Mouse (Mus musculus): ENCODE data around the gene Stx8. TPM values are rescaled to one million over a fixed set of nuclear protein-coding genes. Genes with fewer than 3 reads are reported as not detected.

Gene Stx8
- polyA plus RNA-seq, 1 experiment from 2014 or later: 68.1 TPM

GRCm38 (mm10) chr11:68150938-68151337 is 184.9 kb downstream of the Stx8 start:
- no peak overlapping the region for H3K4me3 ChIP-seq
- ATAC-seq (ENCODE audit: insufficient number of reproducible peaks, insufficient read depth, low FRiP score, low TSS enrichment, low read depth): no peak
- H3K36me3 ChIP-seq: no peaks in the 10 kb centered on the region
- 49% methylated on average over 2 of the region's 2 CpGs for WGBS
- no peaks in the 10 kb centered on the region for H3K9me3 ChIP-seq
- H3K9ac ChIP-seq: no peak overlapping the region
- H3K27ac ChIP-seq: no peak overlapping the region
- peaks cover 23% of the 10 kb centered on the region for H3K4me1 ChIP-seq
- no peaks in the 10 kb centered on the region for H3K27me3 ChIP-seq
- H3K4me2 ChIP-seq: no peak overlapping the region

- no peak for ATAC-seq (ENCODE audit: insufficient number of reproducible peaks, insufficient read depth, low FRiP score, low TSS enrichment, low read depth)
These were observed 189.8 kb downstream of the Stx8 start for GRCm38 (mm10) chr11:68155821-68156220.

GRCm38 (mm10) chr11:68158166-68158565 is 192.2 kb downstream of the Stx8 start:
- WGBS: 75% methylated on average over 3 of the region's 3 CpGs
- Histone ChIP-seq H3K4me3 (no peak overlapping the region), H3K4me1 (peaks cover 10% of the 10 kb centered on the region), H3K4me2 (no peak overlapping the region), H3K27me3 (no peaks in the 10 kb centered on the region), H3K9me3 (no peaks in the 10 kb centered on the region), H3K9ac (no peak overlapping the region), H3K36me3 (no peaks in the 10 kb centered on the region), H3K27ac (no peak overlapping the region)
- ATAC-seq (ENCODE audit: insufficient number of reproducible peaks, insufficient read depth, low FRiP score, low TSS enrichment, low read depth): no peak

More at GRCm38 (mm10) chr11:68155821-68156220, 189.8 kb downstream of the Stx8 start:
- Histone ChIP-seq H3K36me3 (no peaks in the 10 kb centered on the region), H3K27ac (no peak overlapping the region), H3K4me1 (peaks cover 16% of the 10 kb centered on the region), H3K4me3 (no peak overlapping the region), H3K9me3 (no peaks in the 10 kb centered on the region), H3K27me3 (no peaks in the 10 kb centered on the region), H3K4me2 (no peak overlapping the region), H3K9ac (no peak overlapping the region)

- H3K36me3 ChIP-seq: no peaks in the 10 kb centered on the region
- no peaks in the 10 kb centered on the region for H3K9me3 ChIP-seq
- H3K27me3 ChIP-seq: no peaks in the 10 kb centered on the region
- WGBS: 81% methylated on average over 4 of the region's 4 CpGs
- no peak overlapping the region for H3K9ac ChIP-seq
- H3K4me3 ChIP-seq: no peak overlapping the region
- H3K4me2 ChIP-seq: no peak overlapping the region
- H3K4me1 ChIP-seq: peaks cover 10% of the 10 kb centered on the region
- ATAC-seq (ENCODE audit: insufficient number of reproducible peaks, insufficient read depth, low FRiP score, low TSS enrichment, low read depth): no peak
- H3K27ac ChIP-seq: no peak overlapping the region
These were observed 193.9 kb downstream of the Stx8 start for GRCm38 (mm10) chr11:68159867-68160266.

GRCm38 (mm10) chr11:68164408-68164807 is 198.4 kb downstream of the Stx8 start:
- Histone ChIP-seq H3K27ac (no peak overlapping the region), H3K9ac (no peak overlapping the region), H3K4me2 (no peak overlapping the region), H3K27me3 (no peaks in the 10 kb centered on the region), H3K4me3 (no peak overlapping the region), H3K36me3 (no peaks in the 10 kb centered on the region), H3K9me3 (no peaks in the 10 kb centered on the region), H3K4me1 (no peaks in the 10 kb centered on the region)
- WGBS: 89% methylated on average over 5 of the region's 5 CpGs
- ATAC-seq (ENCODE audit: insufficient number of reproducible peaks, insufficient read depth, low FRiP score, low TSS enrichment, low read depth): no peak

GRCm38 (mm10) chr11:68168427-68168826 is 202.4 kb downstream of the Stx8 start:
- WGBS: 80% methylated on average over 4 of the region's 4 CpGs
- Histone ChIP-seq H3K4me3 (no peak overlapping the region), H3K9me3 (no peaks in the 10 kb centered on the region), H3K4me2 (no peak overlapping the region), H3K27me3 (no peaks in the 10 kb centered on the region), H3K4me1 (peaks cover 12% of the 10 kb centered on the region), H3K9ac (no peak overlapping the region), H3K27ac (no peak overlapping the region), H3K36me3 (no peaks in the 10 kb centered on the region)
- ATAC-seq (ENCODE audit: insufficient number of reproducible peaks, insufficient read depth, low FRiP score, low TSS enrichment, low read depth): no peak

- H3K4me3 ChIP-seq: no peak overlapping the region
- H3K27me3 ChIP-seq: no peaks in the 10 kb centered on the region
- no peak overlapping the region for H3K27ac ChIP-seq
- 87% methylated on average over 7 of the region's 7 CpGs for WGBS
- H3K9me3 ChIP-seq: no peaks in the 10 kb centered on the region
- H3K9ac ChIP-seq: no peak overlapping the region
- H3K4me1 ChIP-seq: peaks cover 21% of the 10 kb centered on the region
- no peak overlapping the region for H3K4me2 ChIP-seq
- H3K36me3 ChIP-seq: no peaks in the 10 kb centered on the region
- ATAC-seq (ENCODE audit: insufficient number of reproducible peaks, insufficient read depth, low FRiP score, low TSS enrichment, low read depth): no peak
These were observed 206.1 kb downstream of the Stx8 start for GRCm38 (mm10) chr11:68171973-68172647.

GRCm38 (mm10) chr11:68172648-68173045 is 206.7 kb downstream of the Stx8 start:
- Histone ChIP-seq H3K4me2 (no peak overlapping the region), H3K4me3 (no peak overlapping the region), H3K27ac (no peak overlapping the region), H3K4me1 (peaks cover 21% of the 10 kb centered on the region), H3K27me3 (no peaks in the 10 kb centered on the region), H3K36me3 (no peaks in the 10 kb centered on the region), H3K9ac (no peak overlapping the region), H3K9me3 (no peaks in the 10 kb centered on the region)
- WGBS: 63% methylated on average over 4 of the region's 4 CpGs
- no peak for ATAC-seq (ENCODE audit: insufficient number of reproducible peaks, insufficient read depth, low FRiP score, low TSS enrichment, low read depth)

GRCm38 (mm10) chr11:68176550-68176949 is 210.6 kb downstream of the Stx8 start:
- Histone ChIP-seq H3K36me3 (no peaks in the 10 kb centered on the region), H3K27me3 (no peaks in the 10 kb centered on the region), H3K9ac (no peak overlapping the region), H3K4me2 (no peak overlapping the region), H3K4me3 (no peak overlapping the region), H3K9me3 (no peaks in the 10 kb centered on the region), H3K27ac (no peak overlapping the region), H3K4me1 (peaks cover 21% of the 10 kb centered on the region)
- WGBS: 57% methylated on average over 4 of the region's 4 CpGs
- no peak for ATAC-seq (ENCODE audit: insufficient number of reproducible peaks, insufficient read depth, low FRiP score, low TSS enrichment, low read depth)

- no peak for ATAC-seq (ENCODE audit: insufficient number of reproducible peaks, insufficient read depth, low FRiP score, low TSS enrichment, low read depth)
- WGBS: 80% methylated on average over 7 of the region's 7 CpGs
These were observed 211.4 kb downstream of the Stx8 start for GRCm38 (mm10) chr11:68177415-68177814.

GRCm38 (mm10) chr11:68185647-68186046 is 219.7 kb downstream of the Stx8 start:
- no peaks in the 10 kb centered on the region for H3K27me3 ChIP-seq
- no peak overlapping the region for H3K4me3 ChIP-seq
- no peak overlapping the region for H3K4me2 ChIP-seq
- ATAC-seq (ENCODE audit: insufficient number of reproducible peaks, insufficient read depth, low FRiP score, low TSS enrichment, low read depth): no peak
- H3K9me3 ChIP-seq: no peaks in the 10 kb centered on the region
- no peak overlapping the region for H3K9ac ChIP-seq
- peaks cover 24% of the 10 kb centered on the region for H3K4me1 ChIP-seq
- no peaks in the 10 kb centered on the region for H3K36me3 ChIP-seq
- 91% methylated on average over 3 of the region's 3 CpGs for WGBS
- H3K27ac ChIP-seq: no peak overlapping the region

More at GRCm38 (mm10) chr11:68177415-68177814, 211.4 kb downstream of the Stx8 start:
- Histone ChIP-seq H3K4me2 (no peak overlapping the region), H3K4me3 (no peak overlapping the region), H3K9me3 (no peaks in the 10 kb centered on the region), H3K9ac (no peak overlapping the region), H3K27ac (no peak overlapping the region), H3K36me3 (no peaks in the 10 kb centered on the region), H3K4me1 (peaks cover 16% of the 10 kb centered on the region), H3K27me3 (no peaks in the 10 kb centered on the region)

- Histone ChIP-seq H3K4me1 (peaks cover 24% of the 10 kb centered on the region), H3K9me3 (no peaks in the 10 kb centered on the region), H3K27me3 (no peaks in the 10 kb centered on the region), H3K4me2 (no peak overlapping the region), H3K4me3 (no peak overlapping the region), H3K36me3 (no peaks in the 10 kb centered on the region), H3K27ac (no peak overlapping the region), H3K9ac (no peak overlapping the region)
- WGBS: 63% methylated on average over 8 of the region's 8 CpGs
- no peak for ATAC-seq (ENCODE audit: insufficient number of reproducible peaks, insufficient read depth, low FRiP score, low TSS enrichment, low read depth)
These were observed 221.2 kb downstream of the Stx8 start for GRCm38 (mm10) chr11:68187242-68187641.
